Mouse (Mus musculus): ENCODE data around the gene Fam19a1.

Fam19a1 gene

GRCm38 (mm10) chr6:96266456-96266855 lies 153.5 kb downstream of the Fam19a1 start:
- DNase-seq: no peak

- DNase-seq: no peak
These were observed 155.8 kb downstream of the Fam19a1 start for GRCm38 (mm10) chr6:96268788-96269187.

GRCm38 (mm10) chr6:96270436-96270835 lies 157.5 kb downstream of the Fam19a1 start:
- DNase-seq: no peak

DNA sequence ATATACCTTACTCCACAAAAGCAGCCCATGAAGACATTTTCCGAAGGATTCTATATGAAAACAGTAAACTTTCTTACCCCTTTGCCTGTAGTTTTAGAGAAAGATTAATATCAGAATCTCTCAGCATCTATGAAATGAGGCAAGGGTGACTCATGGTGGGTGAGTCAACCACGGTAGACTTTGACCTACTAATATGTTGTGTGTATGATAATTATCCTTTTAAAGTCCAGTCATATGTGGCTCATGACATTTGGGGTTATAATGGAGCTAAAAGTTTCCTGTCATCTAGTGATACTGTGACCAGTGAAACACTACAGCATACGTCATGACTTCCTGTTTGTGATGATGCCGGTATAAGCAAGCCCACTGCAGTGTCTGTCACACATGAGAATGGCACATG lies 170.8 kb downstream of the Fam19a1 start:
- DNase-seq: no peak

DNA sequence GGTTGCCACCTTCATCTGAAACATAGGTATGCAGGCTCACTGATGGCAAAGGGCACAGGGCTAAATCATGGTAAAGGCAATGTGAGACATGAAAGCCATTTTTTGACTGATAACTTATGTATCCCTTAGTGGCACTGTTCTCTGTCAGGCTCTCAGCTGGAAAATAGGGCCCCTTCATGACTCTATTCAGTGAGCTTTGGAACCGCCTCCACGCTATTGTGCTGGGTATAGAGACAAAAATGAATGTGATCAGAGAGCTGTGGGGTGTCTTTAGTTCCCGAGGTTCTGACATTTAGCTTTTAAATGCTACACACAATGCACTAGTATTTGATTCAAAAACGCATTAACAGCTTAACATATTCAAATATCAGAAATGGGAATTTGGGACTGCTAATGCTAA lies 171.6 kb downstream of the Fam19a1 start:
- DNase-seq: no peak

- no peak for DNase-seq
These were observed 173.3 kb downstream of the Fam19a1 start for GRCm38 (mm10) chr6:96286276-96286675.

- DNase-seq: no peak
These were observed 174.4 kb downstream of the Fam19a1 start for GRCm38 (mm10) chr6:96287377-96287776.

DNA sequence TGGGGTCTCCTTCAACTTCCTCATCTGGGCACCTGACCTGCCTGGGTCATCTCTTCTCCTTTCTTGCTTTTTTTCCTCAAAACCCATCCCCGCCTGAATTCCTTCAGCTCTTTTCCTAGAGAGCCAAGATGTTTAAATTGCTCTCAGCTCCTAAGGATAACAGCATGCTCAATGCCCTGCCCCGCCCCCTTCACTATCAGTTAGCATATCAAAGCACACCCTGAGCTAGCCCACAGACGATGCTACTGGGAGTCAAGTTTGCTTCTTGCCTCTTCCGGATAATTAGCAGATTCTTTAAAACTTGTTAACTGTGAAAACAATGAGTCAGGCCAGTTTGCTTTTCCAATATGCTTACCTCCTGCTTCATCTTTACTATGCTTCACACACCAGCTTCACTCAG lies 176.7 kb downstream of the Fam19a1 start:
- DNase-seq: no peak

GRCm38 (mm10) chr6:96347491-96347890 lies 234.5 kb downstream of the Fam19a1 start:
- no peak for DNase-seq

- no peak for DNase-seq
These were observed 236.6 kb downstream of the Fam19a1 start for GRCm38 (mm10) chr6:96349446-96350025.

GRCm38 (mm10) chr6:96369544-96369943 lies 256.6 kb downstream of the Fam19a1 start:
- no peak for DNase-seq

DNA sequence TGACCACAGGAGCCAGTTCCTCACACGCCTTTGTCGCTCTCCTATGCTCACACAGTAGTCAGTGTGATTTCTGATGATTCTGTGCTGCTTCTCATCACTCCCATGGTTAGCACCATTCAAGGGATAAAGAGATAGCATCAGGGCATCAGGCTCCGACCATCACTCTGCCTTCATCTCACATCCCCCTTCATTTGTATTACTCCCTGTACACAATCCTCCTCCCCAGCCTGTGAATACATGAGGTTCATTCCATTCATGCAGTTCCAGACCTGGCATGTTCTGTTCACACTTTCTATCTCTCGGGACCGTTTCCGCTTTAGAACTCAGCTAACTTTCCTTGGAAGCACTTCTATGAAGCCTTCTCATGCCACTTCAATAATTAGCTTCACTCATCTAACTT lies 259.9 kb downstream of the Fam19a1 start:
- DNase-seq: no peak

DNA sequence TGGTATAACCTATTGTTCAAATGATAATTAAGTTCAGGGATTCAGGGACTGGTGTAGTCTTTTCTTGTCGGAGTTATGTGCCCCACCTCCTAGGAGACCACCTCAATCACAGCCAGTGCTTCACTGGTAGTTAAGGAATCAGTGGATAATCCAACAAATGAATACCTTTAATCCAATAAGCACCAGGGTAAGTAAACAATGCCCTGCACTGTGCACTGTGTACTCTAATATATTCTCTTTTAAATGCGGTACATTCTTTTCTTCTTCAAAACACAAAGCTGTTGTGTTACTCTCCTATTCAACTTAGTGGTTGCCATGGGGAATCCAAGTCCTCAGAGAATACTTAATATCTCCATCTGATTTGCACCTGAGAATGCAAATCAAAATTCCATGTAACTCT lies 260.3 kb downstream of the Fam19a1 start:
- DNase-seq: no peak

GRCm38 (mm10) chr6:96376773-96377172 lies 263.8 kb downstream of the Fam19a1 start:
- no peak for DNase-seq

DNA sequence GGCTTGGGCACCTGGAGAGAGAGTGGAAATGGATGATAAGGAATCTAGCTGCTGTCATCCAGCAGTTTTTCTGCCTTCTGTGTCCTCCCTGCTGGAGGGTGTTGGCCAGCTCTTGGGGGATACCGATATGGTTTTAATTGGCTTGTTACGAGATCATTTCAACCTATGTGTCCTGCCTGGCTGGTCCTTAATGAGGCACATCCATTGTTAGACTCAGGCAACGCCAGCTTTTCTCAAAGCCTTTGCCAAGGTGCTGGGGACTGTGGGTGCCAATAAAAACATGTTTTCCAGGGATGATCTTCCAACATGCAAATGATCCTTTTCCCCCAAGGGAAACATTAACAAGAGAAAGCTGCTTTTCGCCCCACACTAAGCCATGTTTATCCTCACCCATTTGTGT lies 266.3 kb downstream of the Fam19a1 start:
- DNase-seq: peak; percentile 24

- no peak for DNase-seq
These were observed 271.5 kb downstream of the Fam19a1 start for GRCm38 (mm10) chr6:96384441-96384840.

DNA sequence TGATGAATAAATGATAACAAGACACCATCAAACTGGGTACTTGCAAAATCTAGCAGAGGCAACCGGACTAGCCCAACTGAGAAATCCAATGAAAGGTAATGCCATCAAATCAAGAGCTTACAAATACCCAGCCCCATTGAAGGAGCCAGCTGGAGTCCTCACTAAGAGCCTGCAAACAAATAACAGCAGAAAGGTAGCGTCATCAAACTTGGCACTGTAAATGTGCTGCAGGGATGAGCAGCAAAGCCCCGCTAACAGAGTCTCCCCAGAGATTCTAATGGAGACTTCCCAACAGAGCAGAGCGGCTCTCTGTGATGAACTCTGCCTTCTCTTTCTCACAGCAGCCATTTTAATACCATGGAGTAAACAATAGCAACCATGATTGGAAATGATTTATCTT lies 305.9 kb downstream of the Fam19a1 start:
- DNase-seq: no peak

DNA sequence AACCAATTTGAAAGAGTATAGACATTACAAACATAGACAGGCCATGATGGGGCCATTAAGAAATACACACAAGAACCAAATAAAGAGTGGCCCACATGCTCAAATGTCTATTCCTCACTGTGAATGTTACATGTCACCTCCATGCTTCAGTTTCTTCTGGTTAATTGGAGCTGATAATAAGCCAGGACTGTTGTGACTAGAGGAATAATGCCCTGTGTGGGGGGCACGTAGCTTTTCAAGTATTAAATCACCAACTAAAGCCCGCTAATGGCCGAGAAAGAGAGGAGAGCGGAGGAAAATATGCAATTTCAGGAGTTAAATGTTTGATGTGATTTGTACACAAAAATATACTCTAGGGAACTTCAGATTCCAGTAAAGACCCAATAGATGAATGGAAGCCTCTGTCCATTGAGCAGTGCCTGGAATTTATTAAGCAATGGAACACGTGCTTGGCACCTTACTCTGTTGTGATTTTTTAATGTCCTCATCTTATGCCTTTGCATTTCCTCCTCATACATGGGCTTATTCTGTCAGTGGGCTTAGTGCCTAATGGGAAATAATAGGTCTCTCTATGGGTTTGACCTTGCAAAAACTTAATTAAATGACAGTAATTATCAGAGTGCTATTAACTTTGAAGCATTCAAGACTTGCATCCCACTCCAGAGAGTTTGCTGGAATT lies 306.9 kb downstream of the Fam19a1 start:
- DNase-seq: no peak

DNA sequence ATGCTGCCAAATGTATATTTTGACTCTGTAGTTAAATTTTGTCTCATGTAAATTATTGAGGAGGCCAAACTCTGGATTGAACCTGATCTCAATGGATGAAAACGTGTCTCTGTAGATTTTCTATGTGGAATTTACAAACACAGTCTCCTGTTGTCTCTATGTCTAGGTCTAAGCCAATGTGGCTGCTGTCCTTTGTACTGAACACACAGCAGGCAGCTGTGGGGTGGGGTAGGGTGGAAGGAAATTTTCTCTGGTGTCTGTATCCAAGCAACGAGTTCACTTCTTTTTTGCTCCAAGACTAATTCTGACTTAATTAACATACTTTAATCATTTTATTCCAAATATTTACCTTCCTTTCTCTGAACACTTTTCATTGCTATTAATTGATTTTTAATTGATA lies 307.6 kb downstream of the Fam19a1 start:
- DNase-seq: no peak

DNA sequence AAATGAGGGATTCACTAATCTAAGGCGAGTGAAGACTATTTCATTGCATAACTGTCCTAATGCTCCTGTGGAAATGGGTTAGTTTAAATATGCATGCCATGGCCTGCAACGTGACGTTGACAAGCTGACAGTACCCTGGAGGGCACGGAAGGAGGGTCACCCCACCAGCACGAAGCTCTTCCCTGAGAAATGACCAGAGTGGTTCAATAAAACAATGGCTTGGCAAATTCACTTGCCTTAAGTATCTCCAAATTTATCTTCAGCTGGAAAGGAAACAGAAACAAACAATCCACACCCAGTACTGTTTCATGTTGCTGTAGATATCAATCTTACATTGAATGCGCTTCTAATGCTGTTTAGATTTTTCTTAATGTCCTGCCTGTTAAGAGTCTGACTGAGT lies 316.4 kb downstream of the Fam19a1 start:
- DNase-seq: no peak

- DNase-seq: no peak
These were observed 319.4 kb downstream of the Fam19a1 start for GRCm38 (mm10) chr6:96432397-96432796.

- no peak for DNase-seq
These were observed 320.9 kb downstream of the Fam19a1 start for GRCm38 (mm10) chr6:96433896-96434295.

- no peak for DNase-seq
These were observed 322.6 kb downstream of the Fam19a1 start for GRCm38 (mm10) chr6:96435545-96435944.

- DNase-seq: no peak
These were observed 324.9 kb downstream of the Fam19a1 start for GRCm38 (mm10) chr6:96437814-96438213.

GRCm38 (mm10) chr6:96439419-96439818 lies 326.5 kb downstream of the Fam19a1 start:
- peak; percentile 35 for DNase-seq

Measured in kidney, adult 11 months (tissue).